Mouse (Mus musculus) intestine, embryonic 15.5 days (tissue): Measurements from ENCODE around the gene Ehmt2. TPM values are rescaled to one million over a fixed set of nuclear protein-coding genes. Genes with fewer than 3 reads are reported as not detected.
"Not testable (repeated sequence)": the region's sequence is repeated elsewhere in the genome, so short reads cannot be mapped to it uniquely, and the experiment has no call there.

Source experiments
- ATAC-seq: fragments of 200-750 bp; cut with Nextera tagmentation; 2 replicates; pipeline ENCODE4 v1.8.0; 2017; ENCODE audit warnings: moderate TSS enrichment, moderate library complexity
- H3K27ac ChIP-seq: fragments of 300-500 bp; sonication (generic); 2 replicates; pipeline ENCODE4 v1.5.1; 2015; ENCODE audit warnings: mild to moderate bottlenecking, inconsistent platforms
- H3K27me3 ChIP-seq: fragments of 300-500 bp; sonication (generic); replicated peaks from 2 replicates; pipeline ENCODE4 v1.6.1; 2015; ENCODE audit warnings: inconsistent platforms
- H3K36me3 ChIP-seq: fragments of 300-500 bp; sonication (generic); 2 replicates; pipeline ENCODE4 v1.6.1; 2015; ENCODE audit warnings: inconsistent platforms
- H3K4me1 ChIP-seq: fragments of 300-500 bp; sonication (generic); replicated peaks from 2 replicates; pipeline ENCODE4 v1.6.1; 2015; ENCODE audit warnings: inconsistent platforms
- H3K4me2 ChIP-seq: fragments of 300-500 bp; sonication (generic); replicated peaks from 2 replicates; pipeline ENCODE4 v1.6.1; 2015; ENCODE audit warnings: mild to moderate bottlenecking, inconsistent platforms
- H3K4me3 ChIP-seq: fragments of 300-500 bp; sonication (generic); replicated peaks from 2 replicates; pipeline ENCODE4 v1.5.1; 2015; ENCODE audit warnings: inconsistent platforms
- H3K9ac ChIP-seq: fragments of 300-500 bp; sonication (generic); 2 replicates; pipeline ENCODE4 v1.6.1; 2015; ENCODE audit warnings: inconsistent platforms
- H3K9me3 ChIP-seq: fragments of 300-500 bp; sonication (generic); 2 replicates; pipeline ENCODE4 v1.6.1; 2016; ENCODE audit warnings: inconsistent platforms
- WGBS: fragments of 180-500 bp; shearing (Covaris S2); methylation state at CpG from one replicate; pipeline ENCODE4 v1.1.7; 2015; 5-methylcytosine and 5-hydroxymethylcytosine counted together
- polyA plus RNA-seq: library from polyadenylated mRNA; unstranded; fragments of >200 nt; fragmentation: Nextera tagmentation; extraction: Ambion mirVana; gene quantifications from 2 replicates; pipeline ENCODE4 v1.2.1, GENCODE M21; 2015

Ehmt2 gene
- polyA plus RNA-seq, 1 experiment from 2014 or later: 61.2 TPM

DNA sequence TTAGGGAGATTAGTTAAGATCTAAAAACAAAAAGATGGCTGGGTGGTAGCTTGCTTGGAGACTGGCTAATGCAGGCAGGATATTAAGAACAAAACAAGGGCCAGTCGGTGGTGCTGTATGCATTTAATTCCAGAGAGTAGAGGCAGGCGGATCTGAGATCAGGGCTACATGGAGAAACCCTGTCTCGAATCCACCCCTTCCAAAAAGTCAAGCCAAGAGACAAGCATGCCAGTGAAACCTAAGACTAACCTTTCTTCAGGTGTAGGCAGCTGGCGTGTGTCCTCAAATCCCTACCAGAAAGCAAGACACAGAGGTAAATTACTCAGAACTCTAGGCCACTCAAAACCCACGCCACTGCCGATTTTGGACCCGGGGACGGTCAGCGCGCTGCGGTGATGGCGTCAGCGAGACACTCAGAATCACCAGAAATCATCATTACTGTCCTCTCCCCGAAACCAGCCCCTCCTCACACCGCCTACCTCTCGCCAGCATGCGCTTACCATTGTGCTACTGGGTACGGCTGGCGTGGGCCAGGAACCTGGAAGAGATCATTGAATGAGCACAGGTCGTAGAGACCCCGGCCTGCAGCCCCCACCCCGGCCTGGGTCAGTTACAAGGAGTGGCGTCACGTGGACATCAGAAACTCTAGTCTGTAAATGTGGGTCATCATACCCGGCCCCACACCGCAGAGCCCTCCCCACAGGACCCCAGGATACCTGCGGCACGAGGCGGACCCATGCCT lies 53.5 kb downstream of the Ehmt2 start:
- no peaks in the 10 kb centered on the region for H3K27me3 ChIP-seq
- peak overlapping the region; percentile 55 for H3K4me2 ChIP-seq
- peaks cover 8% of the 10 kb centered on the region for H3K36me3 ChIP-seq
- no peaks in the 10 kb centered on the region for H3K9me3 ChIP-seq
- H3K4me1 ChIP-seq: peaks cover 7% of the 10 kb centered on the region; the same call in 1 of the 2 replicates
- H3K4me3 ChIP-seq: peak overlapping the region; percentile 77
- H3K9ac ChIP-seq: peak overlapping the region; percentile 89
- H3K27ac ChIP-seq: peak overlapping the region; percentile 82
- ATAC-seq: no peak; the same call in 1 of the 2 replicates
- under 1% methylated on average over 29 of the region's 29 CpGs for WGBS

DNA sequence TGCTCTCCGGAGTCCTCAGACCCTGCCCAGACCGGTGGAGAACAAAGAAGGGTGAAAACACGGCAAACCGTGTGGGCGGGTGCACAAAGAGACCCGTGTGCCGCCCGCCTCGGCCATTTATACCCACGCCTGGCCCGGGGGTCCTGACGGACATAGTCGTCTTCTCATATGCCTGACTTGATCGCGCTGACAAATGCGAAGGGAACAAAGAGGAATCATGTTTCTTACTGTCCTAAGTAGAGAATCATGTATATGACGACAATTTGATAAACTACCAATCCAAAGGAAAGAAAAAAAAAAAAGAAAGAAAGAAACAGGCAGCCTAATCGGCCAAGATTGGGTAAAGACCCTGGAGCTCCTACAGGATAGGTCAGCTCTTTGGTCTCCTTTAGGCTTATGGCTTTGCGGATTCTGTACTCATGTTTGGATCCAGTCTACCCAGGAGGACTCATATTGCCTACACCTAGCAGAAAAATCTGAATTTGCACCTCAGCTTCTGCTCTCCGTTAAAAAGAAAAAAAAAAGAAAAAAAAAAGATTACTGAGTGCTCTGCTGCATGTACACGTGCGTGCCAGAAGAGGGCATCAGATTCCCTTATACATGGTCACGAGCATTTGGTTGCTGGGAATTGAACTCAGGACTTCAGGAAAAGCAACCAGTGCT lies 54.2 kb downstream of the Ehmt2 start:
- H3K4me3 ChIP-seq: peak overlapping the region; percentile 77
- WGBS: under 1% methylated on average over 23 of the region's 23 CpGs
- H3K4me1 ChIP-seq: peaks cover 7% of the 10 kb centered on the region; the same call in 1 of the 2 replicates
- H3K4me2 ChIP-seq: peak overlapping the region; percentile 55
- peaks cover 8% of the 10 kb centered on the region for H3K36me3 ChIP-seq
- H3K9me3 ChIP-seq: no peaks in the 10 kb centered on the region
- H3K27me3 ChIP-seq: no peaks in the 10 kb centered on the region
- peak overlapping the region; percentile 82 for H3K27ac ChIP-seq
- peak overlapping the region; percentile 89 for H3K9ac ChIP-seq
- ATAC-seq: peak; percentile 75

DNA sequence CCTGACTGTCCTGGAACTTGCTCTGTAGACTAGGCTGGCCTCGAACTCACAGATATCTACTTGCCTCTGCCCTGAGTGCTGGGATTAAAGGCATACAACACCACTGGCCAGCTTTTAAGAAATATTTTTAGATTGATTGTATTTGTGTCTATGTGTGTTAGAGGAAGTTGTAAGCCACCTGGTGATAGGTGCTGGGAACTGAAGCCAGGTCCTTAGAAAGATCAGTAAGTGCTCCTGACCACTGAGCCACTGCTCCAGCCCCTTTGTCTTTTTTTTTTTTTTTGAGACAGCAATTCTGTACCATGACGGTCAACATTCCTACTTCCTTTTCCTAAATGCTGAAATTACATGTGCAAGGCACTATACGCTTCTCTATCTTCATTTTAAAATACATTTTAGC lies 55.0 kb downstream of the Ehmt2 start:
- WGBS: 83% methylated on average over 3 of the region's 3 CpGs
- no peak for ATAC-seq
- Histone ChIP-seq H3K4me3 (no peak overlapping the region; the same call in 1 of the 2 replicates), H3K27ac (no peak overlapping the region), H3K9me3 (no peaks in the 10 kb centered on the region), H3K9ac (no peak overlapping the region), H3K4me1 (peaks cover 7% of the 10 kb centered on the region; the same call in 1 of the 2 replicates), H3K4me2 (peak overlapping the region; percentile 55; the same call in 1 of the 2 replicates), H3K27me3 (no peaks in the 10 kb centered on the region), H3K36me3 (peaks cover 8% of the 10 kb centered on the region)

DNA sequence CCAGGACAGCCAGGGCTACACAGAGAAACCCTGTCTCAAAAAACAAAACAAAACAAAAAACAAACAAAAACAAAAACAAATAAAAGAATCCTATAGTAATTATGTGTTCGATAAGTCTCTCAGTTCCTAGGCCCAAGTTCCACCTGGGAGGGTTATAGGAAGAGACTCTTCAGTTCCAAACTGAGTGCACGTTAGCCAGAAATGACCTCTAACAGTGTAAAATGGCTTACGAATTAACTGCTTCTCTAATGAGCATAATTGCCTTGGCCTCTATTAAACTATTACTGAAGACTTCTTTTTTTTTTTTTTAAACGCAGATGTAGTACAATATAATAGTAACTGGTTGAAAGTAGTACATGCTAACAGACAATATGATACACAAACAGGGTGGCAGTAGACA lies 55.6 kb downstream of the Ehmt2 start:
- Histone ChIP-seq H3K4me2 (no peak overlapping the region), H3K36me3 (peaks cover 8% of the 10 kb centered on the region), H3K4me3 (no peak overlapping the region), H3K4me1 (peaks cover 7% of the 10 kb centered on the region; the same call in 1 of the 2 replicates), H3K27me3 (no peaks in the 10 kb centered on the region), H3K9ac (no peak overlapping the region), H3K9me3 (no peaks in the 10 kb centered on the region), H3K27ac (no peak overlapping the region)
- no peak for ATAC-seq
- 90% methylated on average over 4 of the region's 4 CpGs for WGBS

DNA sequence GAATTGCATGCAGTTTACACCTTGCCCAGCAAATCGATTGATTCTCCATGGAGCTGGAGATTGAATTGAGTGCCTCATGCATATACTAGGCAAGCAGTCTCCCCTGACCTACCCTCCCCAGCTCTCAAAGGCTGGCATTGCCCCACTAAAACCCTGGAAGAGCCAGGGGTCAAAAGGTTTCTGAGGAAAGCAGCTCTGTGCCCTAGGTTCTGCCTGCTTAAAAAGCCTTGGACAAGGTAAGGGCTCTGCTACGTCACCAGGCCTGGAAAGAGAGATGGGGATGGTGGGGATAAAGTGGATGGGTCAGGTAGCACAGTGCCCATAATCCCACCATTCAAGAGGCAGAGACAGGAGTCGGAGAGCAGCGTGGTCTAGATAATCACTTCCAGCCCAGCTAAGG lies 56.6 kb downstream of the Ehmt2 start:
- no peak overlapping the region for H3K4me3 ChIP-seq
- no peak overlapping the region for H3K9ac ChIP-seq
- no peaks in the 10 kb centered on the region for H3K27me3 ChIP-seq
- H3K4me2 ChIP-seq: no peak overlapping the region
- H3K36me3 ChIP-seq: peaks cover 5% of the 10 kb centered on the region
- ATAC-seq: no peak
- H3K9me3 ChIP-seq: no peaks in the 10 kb centered on the region
- H3K27ac ChIP-seq: no peak overlapping the region
- H3K4me1 ChIP-seq: peaks cover 7% of the 10 kb centered on the region; the same call in 1 of the 2 replicates
- 87% methylated on average over 4 of the region's 4 CpGs for WGBS

DNA sequence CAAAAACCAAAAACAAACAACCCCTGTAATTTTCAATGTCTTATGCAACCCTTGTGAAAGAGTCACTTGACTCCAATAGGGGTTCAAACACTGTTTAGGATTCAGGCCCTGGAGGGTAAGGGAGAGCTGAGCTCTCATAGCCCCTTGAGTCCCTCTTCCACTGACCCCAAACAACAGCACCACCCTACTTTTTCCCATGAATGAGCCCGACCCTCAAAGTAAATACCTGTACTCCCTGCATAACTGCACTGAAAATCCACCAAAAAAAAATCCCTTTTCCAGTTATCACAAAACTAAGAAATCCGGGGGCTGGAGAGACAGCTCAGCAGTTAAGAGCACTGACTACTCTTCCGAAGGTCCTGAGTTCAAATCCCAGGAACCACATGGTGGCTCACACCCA lies 57.6 kb downstream of the Ehmt2 start:
- Histone ChIP-seq H3K4me1 (peaks cover 6% of the 10 kb centered on the region; the same call in 1 of the 2 replicates), H3K4me3 (no peak overlapping the region), H3K36me3 (no peaks in the 10 kb centered on the region), H3K27ac (no peak overlapping the region), H3K4me2 (no peak overlapping the region), H3K9me3 (no peaks in the 10 kb centered on the region), H3K27me3 (no peaks in the 10 kb centered on the region), H3K9ac (no peak overlapping the region)
- WGBS: 74% methylated on average over 3 of the region's 3 CpGs
- no peak for ATAC-seq

DNA sequence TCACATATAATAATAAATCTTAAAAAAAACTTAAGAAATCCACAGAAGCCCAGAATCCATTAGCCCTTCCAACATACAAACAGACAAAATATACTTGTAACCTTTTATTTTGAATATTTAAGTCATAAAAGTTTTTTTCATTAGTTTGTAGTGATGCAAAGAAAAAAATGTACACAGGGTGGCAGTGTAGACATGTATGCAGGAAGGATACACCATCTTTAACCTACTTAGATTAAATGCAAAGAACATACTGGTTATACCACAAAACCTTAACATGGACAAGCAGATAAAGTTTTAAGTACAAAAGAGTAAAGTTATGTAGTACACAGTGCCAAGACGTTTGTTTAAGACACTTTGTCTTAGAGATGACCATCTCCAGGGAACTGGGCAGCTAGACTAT lies 58.1 kb downstream of the Ehmt2 start:
- Histone ChIP-seq H3K9me3 (no peaks in the 10 kb centered on the region), H3K4me1 (peaks cover 7% of the 10 kb centered on the region; the same call in 1 of the 2 replicates), H3K4me2 (no peak overlapping the region), H3K4me3 (no peak overlapping the region), H3K27me3 (no peaks in the 10 kb centered on the region), H3K9ac (no peak overlapping the region), H3K27ac (no peak overlapping the region), H3K36me3 (no peaks in the 10 kb centered on the region)
- no peak for ATAC-seq
- WGBS: 49% methylated on average over 1 of the region's 1 CpGs

DNA sequence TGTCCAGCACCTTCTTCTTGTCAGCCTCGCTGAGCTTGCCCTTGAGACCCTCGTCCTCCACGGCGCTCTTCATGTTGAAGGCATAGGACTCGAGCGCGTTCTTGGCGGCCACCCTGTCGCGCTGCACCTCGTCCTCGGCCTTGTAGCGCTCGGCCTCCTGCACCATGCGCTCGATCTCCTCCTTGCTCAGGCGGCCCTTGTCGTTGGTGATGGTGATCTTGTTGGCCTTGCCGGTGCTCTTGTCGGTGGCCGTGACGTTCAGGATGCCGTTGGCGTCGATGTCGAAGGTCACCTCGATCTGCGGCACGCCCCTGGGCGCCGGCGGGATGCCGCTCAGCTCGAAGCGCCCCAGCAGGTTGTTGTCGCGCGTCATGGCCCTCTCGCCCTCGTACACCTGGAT lies 59.0 kb downstream of the Ehmt2 start:
- peak overlapping the region; percentile 37 for H3K4me2 ChIP-seq
- H3K27me3 ChIP-seq, H3K27ac ChIP-seq, H3K4me3 ChIP-seq, H3K9me3 ChIP-seq, ATAC-seq, H3K4me1 ChIP-seq, H3K9ac ChIP-seq, H3K36me3 ChIP-seq: not testable (repeated sequence)
- 18% methylated on average over 26 of the region's 40 CpGs for WGBS

DNA sequence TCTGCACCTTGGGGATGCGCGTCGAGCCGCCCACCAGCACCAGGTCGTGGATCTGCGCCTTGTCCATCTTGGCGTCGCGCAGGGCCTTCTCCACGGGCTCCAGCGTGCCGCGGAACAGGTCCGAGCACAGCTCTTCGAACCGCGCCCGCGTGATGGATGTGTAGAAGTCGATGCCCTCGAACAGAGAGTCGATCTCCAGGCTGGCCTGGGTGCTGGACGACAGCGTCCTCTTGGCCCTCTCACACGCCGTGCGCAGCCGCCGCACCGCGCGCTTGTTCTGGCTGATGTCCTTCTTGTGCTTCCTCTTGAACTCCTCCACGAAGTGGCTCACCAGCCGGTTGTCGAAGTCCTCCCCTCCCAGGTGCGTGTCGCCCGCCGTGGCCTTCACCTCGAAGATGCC lies 59.7 kb downstream of the Ehmt2 start:
- H3K4me2 ChIP-seq, H3K27me3 ChIP-seq, H3K9me3 ChIP-seq, H3K27ac ChIP-seq, ATAC-seq, H3K9ac ChIP-seq, H3K4me3 ChIP-seq, H3K4me1 ChIP-seq, H3K36me3 ChIP-seq: not testable (repeated sequence)
- WGBS: 29% methylated on average over 23 of the region's 40 CpGs

DNA sequence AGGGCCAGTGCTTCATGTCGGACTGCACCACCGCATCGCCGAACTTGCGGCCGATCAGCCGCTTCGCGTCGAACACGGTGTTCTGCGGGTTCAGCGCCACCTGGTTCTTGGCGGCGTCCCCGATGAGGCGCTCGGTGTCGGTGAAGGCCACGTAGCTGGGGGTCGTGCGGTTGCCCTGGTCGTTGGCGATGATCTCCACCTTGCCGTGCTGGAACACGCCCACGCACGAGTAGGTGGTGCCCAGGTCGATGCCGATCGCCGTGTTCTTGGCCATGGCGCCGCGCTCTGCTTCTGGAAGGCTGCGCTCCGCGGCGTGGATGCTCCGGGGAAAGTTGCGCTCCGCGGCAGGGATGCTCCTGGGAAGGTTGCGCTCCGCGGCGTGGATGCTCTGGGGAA lies 60.5 kb downstream of the Ehmt2 start:
- 0% methylated on average over 12 of the region's 47 CpGs for WGBS
- not testable (repeated sequence) for H3K9ac ChIP-seq, H3K4me1 ChIP-seq, H3K9me3 ChIP-seq, H3K27me3 ChIP-seq, H3K36me3 ChIP-seq, H3K27ac ChIP-seq
- peak overlapping the region; percentile 45 for H3K4me3 ChIP-seq
- peak; percentile 26 for ATAC-seq
- H3K4me2 ChIP-seq: peak overlapping the region; percentile 65

DNA sequence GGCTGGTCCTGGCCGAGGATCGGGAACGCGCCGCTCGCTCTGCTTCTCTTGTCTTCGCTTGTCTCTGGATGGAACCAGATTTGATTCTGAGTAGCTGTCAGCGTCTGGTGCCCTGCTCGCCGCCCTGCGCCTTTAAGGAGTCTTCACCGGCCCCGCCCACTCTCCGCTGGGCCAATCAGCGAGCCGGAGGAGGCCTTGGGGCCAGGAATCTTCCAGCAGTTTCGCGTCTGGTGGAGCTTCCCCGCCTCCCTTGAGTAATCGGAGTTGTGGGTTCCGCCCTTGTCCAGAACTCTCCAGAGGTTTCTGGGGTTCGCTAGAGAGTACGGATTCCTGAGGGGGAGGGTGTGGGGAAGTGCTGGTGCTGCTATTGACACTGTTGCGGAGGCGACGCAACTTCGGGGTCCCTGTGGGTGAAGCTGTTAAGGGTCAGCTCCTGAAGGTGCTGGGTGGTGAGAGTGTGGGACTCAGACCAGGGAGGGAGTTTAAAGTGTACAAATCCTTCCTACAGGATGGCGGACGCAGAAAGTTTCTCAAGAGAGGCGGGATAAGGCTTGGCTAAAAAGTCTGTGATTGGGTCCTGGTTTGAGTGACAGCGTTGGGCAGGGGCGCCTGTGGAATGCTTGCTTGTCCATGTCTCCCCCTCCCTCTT lies 61.0 kb downstream of the Ehmt2 start, which contains the start of gene Hspa1b:
Hspa1b (minus strand) TSS at position 109 of the 649 bp plus-strand sequence.
- peak; percentile 96 for ATAC-seq

DNA sequence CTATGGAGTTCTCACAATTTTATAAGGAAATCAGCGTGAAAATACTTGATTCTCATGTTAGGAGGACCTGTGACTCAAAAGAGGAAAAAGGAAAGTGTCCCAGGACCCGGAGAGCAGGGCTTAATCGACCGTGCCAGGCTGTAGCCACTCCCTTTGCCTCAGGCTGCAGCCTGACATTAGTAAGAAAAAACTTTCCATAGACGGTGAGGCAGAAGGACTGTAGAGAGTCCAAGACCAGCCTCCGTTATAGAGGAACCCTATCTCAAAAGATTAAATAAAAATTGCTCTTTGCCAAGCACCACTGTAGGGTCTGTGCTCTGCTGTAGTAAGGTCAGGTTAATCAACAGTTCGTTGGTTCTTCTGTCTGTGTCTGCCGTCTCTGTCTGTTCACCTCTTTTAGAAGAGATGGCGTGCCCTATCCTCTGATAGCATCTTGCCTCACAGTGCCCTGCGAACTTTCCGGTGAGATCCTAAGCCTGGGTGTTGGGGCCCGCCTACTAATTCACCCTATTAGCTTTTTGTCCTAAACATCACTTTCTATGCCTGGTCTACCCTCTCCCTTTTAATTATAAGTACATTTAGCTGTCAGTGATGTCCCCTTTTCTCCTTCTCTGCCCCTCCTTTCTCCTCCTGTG lies 61.7 kb downstream of the Ehmt2 start:
- H3K4me3 ChIP-seq: peak overlapping the region; percentile 45
- WGBS: 10% methylated on average over 12 of the region's 12 CpGs
- peak; percentile 15; the same call in 1 of the 2 replicates for ATAC-seq
- no peaks in the 10 kb centered on the region for H3K9me3 ChIP-seq
- no peaks in the 10 kb centered on the region for H3K36me3 ChIP-seq
- H3K27me3 ChIP-seq: no peaks in the 10 kb centered on the region
- H3K4me1 ChIP-seq: peaks cover 7% of the 10 kb centered on the region; the same call in 1 of the 2 replicates
- H3K4me2 ChIP-seq: peak overlapping the region; percentile 65
- peak overlapping the region; percentile 41 for H3K9ac ChIP-seq
- peak overlapping the region; percentile 95 for H3K27ac ChIP-seq

More for the DNA sequence above, 61.0 kb downstream of the Ehmt2 start, which contains the start of gene Hspa1b:
- not testable (repeated sequence) for H3K4me1 ChIP-seq, H3K27me3 ChIP-seq, H3K36me3 ChIP-seq, H3K9me3 ChIP-seq
- under 1% methylated on average over 31 of the region's 32 CpGs for WGBS
- Histone ChIP-seq H3K4me3 (peak within 1 kb of the TSS; percentile 45), H3K4me2 (peak within 1 kb of the TSS; percentile 65), H3K27ac (peak within 1 kb of the TSS; percentile 95), H3K9ac (peak within 1 kb of the TSS; percentile 41)
